Mouse (Mus musculus): ENCODE measurements around the gene Isoc2b.
"Not testable (repeated sequence)": the region's sequence is repeated elsewhere in the genome, so short reads cannot be mapped to it uniquely, and the experiment has no call there.

Isoc2b gene

GRCm38 (mm10) chr7:4866631-4867180 is 3.4 kb downstream of the Isoc2b start:
- DNase-seq (ENCODE audit: low read depth in 2 of 2, low spot score in 2 of 2), result no peak

- DNase-seq (ENCODE audit: low read depth in 2 of 2, low spot score in 2 of 2), result peak; percentile 90 to 92
Observed at GRCm38 (mm10) chr7:4865579-4866493, 4.2 kb downstream of the Isoc2b start.

- no peak for DNase-seq (ENCODE audit: low read depth in 2 of 2, low spot score in 2 of 2)
Observed at GRCm38 (mm10) chr7:4865090-4865489, 5.0 kb downstream of the Isoc2b start.

- no peak for DNase-seq (ENCODE audit: low read depth in 2 of 2, low spot score in 2 of 2)
Observed at GRCm38 (mm10) chr7:4864130-4864845, 5.8 kb downstream of the Isoc2b start.

- no peak for DNase-seq (ENCODE audit: low read depth in 2 of 2, low spot score in 2 of 2)
Observed at GRCm38 (mm10) chr7:4863541-4864080, 6.4 kb downstream of the Isoc2b start.

GRCm38 (mm10) chr7:4863041-4863440 is 7.0 kb downstream of the Isoc2b start:
- DNase-seq (ENCODE audit: low read depth in 2 of 2, low spot score in 2 of 2), result no peak

- not testable (repeated sequence) for DNase-seq (ENCODE audit: low read depth in 2 of 2, low spot score in 2 of 2)
Observed at GRCm38 (mm10) chr7:4860926-4861325, 9.1 kb downstream of the Isoc2b start.

GRCm38 (mm10) chr7:4859418-4859978 is 10.6 kb downstream of the Isoc2b start:
- no peak for DNase-seq (ENCODE audit: low read depth in 2 of 2, low spot score in 2 of 2)

- no peak for DNase-seq (ENCODE audit: low read depth in 2 of 2, low spot score in 2 of 2)
Observed at GRCm38 (mm10) chr7:4857321-4857720, 12.7 kb downstream of the Isoc2b start.

- no peak for DNase-seq (ENCODE audit: low read depth in 2 of 2, low spot score in 2 of 2)
Observed at GRCm38 (mm10) chr7:4856508-4856907, 13.6 kb downstream of the Isoc2b start.

- DNase-seq (ENCODE audit: low read depth in 2 of 2, low spot score in 2 of 2), result no peak
Observed at GRCm38 (mm10) chr7:4853613-4854012, 16.4 kb downstream of the Isoc2b start.

- DNase-seq (ENCODE audit: low read depth in 2 of 2, low spot score in 2 of 2), result no peak
Observed at GRCm38 (mm10) chr7:4851315-4851688, 18.8 kb downstream of the Isoc2b start.

GRCm38 (mm10) chr7:4850621-4851314 is 19.3 kb downstream of the Isoc2b start:
- no peak for DNase-seq (ENCODE audit: low read depth in 2 of 2, low spot score in 2 of 2)

GRCm38 (mm10) chr7:4849372-4849771 is 20.7 kb downstream of the Isoc2b start:
- DNase-seq (ENCODE audit: low read depth in 2 of 2, low spot score in 2 of 2), result no peak

GRCm38 (mm10) chr7:4844917-4845309 is 25.1 kb downstream of the Isoc2b start:
- no peak for DNase-seq (ENCODE audit: low read depth in 2 of 2, low spot score in 2 of 2)

- DNase-seq (ENCODE audit: low read depth in 2 of 2, low spot score in 2 of 2), result no peak
Observed at GRCm38 (mm10) chr7:4844245-4844916, 25.7 kb downstream of the Isoc2b start, which contains the start of gene Shisa7. Shisa7 (minus strand) TSS chr7:4844696.

- DNase-seq (ENCODE audit: low read depth in 2 of 2, low spot score in 2 of 2), result no peak
Observed at GRCm38 (mm10) chr7:4843604-4844244, 26.3 kb downstream of the Isoc2b start.

- no peak for DNase-seq (ENCODE audit: low read depth in 2 of 2, low spot score in 2 of 2)
Observed at GRCm38 (mm10) chr7:4842634-4843131, 27.4 kb downstream of the Isoc2b start.

- no peak for DNase-seq (ENCODE audit: low read depth in 2 of 2, low spot score in 2 of 2)
Observed at GRCm38 (mm10) chr7:4842077-4842476, 28.0 kb downstream of the Isoc2b start.

All from CD8-positive naive resting alpha-beta T cell, adult 2 months (primary cell).